Mouse (Mus musculus) embryonic facial prominence, embryonic 14.5 days (tissue): ENCODE data around the gene Gm44502. TPM values are rescaled to one million over a fixed set of nuclear protein-coding genes. Genes with fewer than 3 reads are reported as not detected.

Experiments
- ATAC-seq: fragments of 200-750 bp; cut with Nextera tagmentation; 2 replicates; pipeline ENCODE4 v1.8.0; 2017; ENCODE audit warnings: low read depth, moderate number of reproducible peaks, moderate TSS enrichment
- DNase-seq: peaks from one replicate; pipeline ENCODE4 v3.0.0-alpha.2; 2015; ENCODE audit warnings: low spot score
- H3K27ac ChIP-seq: fragments of 300-500 bp; sonication (generic); replicated peaks from 2 replicates; pipeline ENCODE4 v1.5.1; 2014; ENCODE audit warnings: low read depth, mild to moderate bottlenecking, low read length, moderate library complexity
- H3K27me3 ChIP-seq: fragments of 300-500 bp; sonication (generic); replicated peaks from 2 replicates; pipeline ENCODE4 v1.6.1; 2014; ENCODE audit warnings: low read length; ENCODE audit not compliant: control insufficient read depth, insufficient read depth
- H3K36me3 ChIP-seq: fragments of 300-500 bp; sonication (generic); 2 replicates; pipeline ENCODE4 v1.6.1; 2014; ENCODE audit warnings: low read length, mixed read lengths; ENCODE audit not compliant: control insufficient read depth, insufficient read depth
- H3K4me1 ChIP-seq: fragments of 300-500 bp; sonication (generic); 2 replicates; pipeline ENCODE4 v1.6.1; 2014; ENCODE audit warnings: antibody characterized with exemption, low read length; ENCODE audit not compliant: control insufficient read depth, insufficient read depth
- H3K4me2 ChIP-seq: fragments of 300-500 bp; sonication (generic); 2 replicates; pipeline ENCODE4 v1.6.1; 2014; ENCODE audit warnings: low read depth, mild to moderate bottlenecking, low read length, moderate library complexity, mixed read lengths
- H3K4me3 ChIP-seq: fragments of 300-500 bp; sonication (generic); 2 replicates; pipeline ENCODE4 v1.5.1; 2014; ENCODE audit warnings: low read depth, mild to moderate bottlenecking, low read length
- H3K9ac ChIP-seq: fragments of 300-500 bp; sonication (generic); 2 replicates; pipeline ENCODE4 v1.6.1; 2014; ENCODE audit warnings: low read depth, mild to moderate bottlenecking, low read length, moderate library complexity, mixed read lengths
- H3K9me3 ChIP-seq: fragments of 300-500 bp; sonication (generic); 2 replicates; pipeline ENCODE4 v1.6.1; 2016; ENCODE audit warnings: low read length; ENCODE audit not compliant: control insufficient read depth
- WGBS: fragments of 180-500 bp; shearing (Covaris S2); extraction: QIAGEN DNeasy Blood & Tissue Kit; methylation state at CpG from one replicate; pipeline ENCODE4 v1.1.7; 2014; 5-methylcytosine and 5-hydroxymethylcytosine counted together
- polyA plus RNA-seq: library from polyadenylated mRNA; unstranded; fragments of >200 nt; fragmentation: Nextera tagmentation; extraction: Ambion mirVana; gene quantifications from 2 replicates; pipeline ENCODE4 v1.2.1, GENCODE M21; 2014

The Gm44502 gene
- polyA plus RNA-seq: not detected in 2 replicates

GRCm38 (mm10) chr15:89429352-89430221 is at the start of gene Gm44502, which contains the start of the genes C730034F03Rik and Chkb:
Gene Gm44502 (minus strand): TSS chr15:89429696.
Gene C730034F03Rik (plus strand): TSS chr15:89429589.
Gene Chkb (minus strand): TSS chr15:89429908.
- ATAC-seq (peak; percentile 94), DNase-seq (peak; percentile 98)
- Histone ChIP-seq H3K36me3 (peaks cover 27% of the 10 kb centered on the region), H3K27ac (peak within 1 kb of the TSS; percentile 95), H3K4me2 (peak within 1 kb of the TSS; percentile 80), H3K9me3 (no peaks in the 10 kb centered on the region), H3K27me3 (no peaks in the 10 kb centered on the region), H3K4me3 (peak within 1 kb of the TSS; percentile 70), H3K4me1 (peaks cover 13% of the 10 kb centered on the region), H3K9ac (peak within 1 kb of the TSS; percentile 80)
- 1% methylated on average over 48 of the region's 70 CpGs for WGBS

- H3K36me3 ChIP-seq: no peaks in the 10 kb centered on the region
- H3K27ac ChIP-seq: no peak overlapping the region
- H3K9me3 ChIP-seq: 0 out of 2 replicates have a peak, but pooled peaks cover 3% of the 10 kb centered on the region
- DNase-seq (no peak), ATAC-seq (no peak)
- H3K27me3 ChIP-seq: no peaks in the 10 kb centered on the region
- peaks cover 12% of the 10 kb centered on the region for H3K4me1 ChIP-seq
- no peak overlapping the region for H3K4me3 ChIP-seq
- H3K4me2 ChIP-seq: no peak overlapping the region
- WGBS: 81% methylated on average over 3 of the region's 3 CpGs
- no peak overlapping the region for H3K9ac ChIP-seq
Observed at GRCm38 (mm10) chr15:89478622-89479021, 49.1 kb upstream of the Gm44502 start.

- 53% methylated on average over 8 of the region's 8 CpGs for WGBS
- ATAC-seq (no peak), DNase-seq (no peak)
- Histone ChIP-seq H3K4me2 (no peak overlapping the region), H3K4me3 (no peak overlapping the region), H3K9me3 (0 out of 2 replicates have a peak, but pooled peaks cover 3% of the 10 kb centered on the region), H3K27ac (no peak overlapping the region), H3K9ac (no peak overlapping the region), H3K36me3 (no peaks in the 10 kb centered on the region), H3K4me1 (peaks cover 12% of the 10 kb centered on the region), H3K27me3 (no peaks in the 10 kb centered on the region)
Observed at GRCm38 (mm10) chr15:89477806-89478205, 48.3 kb upstream of the Gm44502 start.

- WGBS: 34% methylated on average over 9 of the region's 9 CpGs
- Histone ChIP-seq H3K9me3 (no peaks in the 10 kb centered on the region), H3K4me1 (peaks cover 12% of the 10 kb centered on the region), H3K9ac (peak within 1 kb of the TSS; percentile 76), H3K4me3 (peak within 1 kb of the TSS; percentile 63), H3K27me3 (no peaks in the 10 kb centered on the region), H3K27ac (peak within 1 kb of the TSS; percentile 72), H3K36me3 (no peaks in the 10 kb centered on the region), H3K4me2 (peak within 1 kb of the TSS; percentile 96)
- ATAC-seq: no peak
- DNase-seq: no peak
Observed at GRCm38 (mm10) chr15:89477091-89477491, 47.6 kb upstream of the Gm44502 start, which contains the start of gene Arsa. Gene Arsa (minus strand): TSS chr15:89477425.

GRCm38 (mm10) chr15:89476475-89476815 is 46.9 kb upstream of the Gm44502 start:
- Histone ChIP-seq H3K4me3 (peak overlapping the region; percentile 63), H3K27me3 (no peaks in the 10 kb centered on the region), H3K27ac (peak overlapping the region; percentile 72), H3K36me3 (no peaks in the 10 kb centered on the region), H3K4me2 (peak overlapping the region; percentile 96), H3K9me3 (no peaks in the 10 kb centered on the region), H3K9ac (peak overlapping the region; percentile 76), H3K4me1 (peaks cover 12% of the 10 kb centered on the region)
- ATAC-seq: no peak; the same call in 1 of the 2 replicates
- 3% methylated on average over 5 of the region's 5 CpGs for whole genome bisulfite sequencing
- DNase-seq: no peak

- no peaks in the 10 kb centered on the region for H3K9me3 ChIP-seq
- no peaks in the 10 kb centered on the region for H3K36me3 ChIP-seq
- peaks cover 12% of the 10 kb centered on the region for H3K4me1 ChIP-seq
- ATAC-seq: peak; percentile 99
- peak overlapping the region; percentile 63 for H3K4me3 ChIP-seq
- H3K4me2 ChIP-seq: peak overlapping the region; percentile 96
- no peaks in the 10 kb centered on the region for H3K27me3 ChIP-seq
- WGBS: 11% methylated on average over 36 of the region's 44 CpGs
- H3K9ac ChIP-seq: peak overlapping the region; percentile 76
- H3K27ac ChIP-seq: peak overlapping the region; percentile 72
- peak; percentile 96 for DNase-seq
Observed at GRCm38 (mm10) chr15:89475611-89476474, 46.3 kb upstream of the Gm44502 start.

- peak overlapping the region; percentile 63 for H3K4me3 ChIP-seq
- H3K9me3 ChIP-seq: no peaks in the 10 kb centered on the region
- H3K4me2 ChIP-seq: peak overlapping the region; percentile 96
- no peaks in the 10 kb centered on the region for H3K36me3 ChIP-seq
- H3K9ac ChIP-seq: peak overlapping the region; percentile 76
- 89% methylated on average over 7 of the region's 7 CpGs for WGBS
- H3K27ac ChIP-seq: no peak overlapping the region
- DNase-seq (no peak), ATAC-seq (no peak)
- no peaks in the 10 kb centered on the region for H3K27me3 ChIP-seq
- H3K4me1 ChIP-seq: peaks cover 12% of the 10 kb centered on the region
Observed at GRCm38 (mm10) chr15:89475293-89475600, 45.8 kb upstream of the Gm44502 start.

GRCm38 (mm10) chr15:89474596-89475292 is 45.2 kb upstream of the Gm44502 start:
- no peak overlapping the region for H3K9ac ChIP-seq
- H3K27ac ChIP-seq: no peak overlapping the region
- no peak overlapping the region for H3K4me3 ChIP-seq
- 92% methylated on average over 19 of the region's 19 CpGs for WGBS
- ATAC-seq: no peak
- no peaks in the 10 kb centered on the region for H3K9me3 ChIP-seq
- H3K4me1 ChIP-seq: peaks cover 12% of the 10 kb centered on the region
- DNase-seq: no peak
- H3K27me3 ChIP-seq: no peaks in the 10 kb centered on the region
- H3K4me2 ChIP-seq: peak overlapping the region; percentile 96
- H3K36me3 ChIP-seq: no peaks in the 10 kb centered on the region
